Mouse (Mus musculus): ENCODE results near the gene Spast. TPM values are rescaled to one million over a fixed set of nuclear protein-coding genes. Genes with fewer than 3 reads are reported as not detected.

Spast gene
- polyA plus RNA-seq, 1 experiment, result not detected

DNA sequence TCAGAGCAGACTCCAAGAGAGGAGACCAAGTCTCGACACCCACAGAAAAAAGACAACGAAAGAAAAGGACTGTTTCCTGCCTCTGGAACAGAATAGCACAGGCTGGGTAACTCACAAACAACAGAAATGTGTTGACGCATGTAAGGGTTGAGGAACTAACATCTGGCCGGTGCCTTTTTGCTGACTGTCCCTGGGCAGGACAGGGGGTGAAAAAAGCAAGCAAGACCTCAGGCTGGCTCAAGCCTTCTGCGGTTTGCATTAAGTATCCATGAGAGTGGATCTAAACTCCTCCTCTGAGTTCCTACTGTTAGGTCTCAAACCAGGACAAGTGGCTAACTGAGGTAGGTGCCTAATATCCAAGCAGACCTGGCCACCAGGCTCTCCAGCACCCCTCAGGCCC lies 93.8 kb downstream of the Spast start:
- H3K4me1 ChIP-seq (ENCODE audit: control insufficient read depth, insufficient read depth, low read length), result 0 out of 2 replicates have a peak, but pooled peaks cover 2% of the 10 kb centered on the region
- 85% methylated on average over 5 of the region's 5 CpGs for WGBS
- H3K27ac ChIP-seq (ENCODE audit: insufficient read depth, low read depth, low read length), result no peak overlapping the region
- H3K4me3 ChIP-seq (ENCODE audit: insufficient read depth, low read depth, low read length), result no peak overlapping the region
- TF ChIP-seq CTCF (IDR thresholded peaks at IDR 0.05; ENCODE audit: insufficient read depth, low read depth, low read length) (no peak), POLR2A (IDR thresholded peaks at IDR 0.05; ENCODE audit: insufficient read depth, low read depth, low read length) (no peak)

DNA sequence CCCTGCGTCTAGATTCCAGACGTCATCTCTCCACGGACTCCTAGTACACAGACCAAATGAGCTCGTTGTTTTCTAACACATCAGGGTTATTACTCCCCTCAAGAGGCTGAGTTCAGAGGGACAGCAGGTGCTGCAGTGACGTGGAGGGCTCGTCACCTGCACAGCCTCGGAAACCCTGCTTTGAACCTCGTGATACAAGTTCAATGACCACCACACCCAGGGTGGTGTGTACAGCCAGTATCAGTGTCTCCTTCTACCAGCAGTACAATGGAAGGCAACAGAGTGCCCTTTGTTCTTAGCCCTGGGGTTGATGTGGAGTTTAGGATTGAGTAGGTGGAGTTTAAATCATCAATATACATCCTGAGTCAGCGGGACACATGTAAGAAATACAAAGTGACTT lies 99.0 kb downstream of the Spast start:
- Histone ChIP-seq H3K27ac (ENCODE audit: insufficient read depth, low read depth, low read length) (no peak overlapping the region), H3K4me1 (ENCODE audit: control insufficient read depth, insufficient read depth, low read length) (no peaks in the 10 kb centered on the region), H3K4me3 (ENCODE audit: insufficient read depth, low read depth, low read length) (no peak overlapping the region)
- TF ChIP-seq CTCF (IDR thresholded peaks at IDR 0.05; ENCODE audit: insufficient read depth, low read depth, low read length) (no peak), POLR2A (IDR thresholded peaks at IDR 0.05; ENCODE audit: insufficient read depth, low read depth, low read length) (no peak)
- 85% methylated on average over 9 of the region's 9 CpGs for WGBS

DNA sequence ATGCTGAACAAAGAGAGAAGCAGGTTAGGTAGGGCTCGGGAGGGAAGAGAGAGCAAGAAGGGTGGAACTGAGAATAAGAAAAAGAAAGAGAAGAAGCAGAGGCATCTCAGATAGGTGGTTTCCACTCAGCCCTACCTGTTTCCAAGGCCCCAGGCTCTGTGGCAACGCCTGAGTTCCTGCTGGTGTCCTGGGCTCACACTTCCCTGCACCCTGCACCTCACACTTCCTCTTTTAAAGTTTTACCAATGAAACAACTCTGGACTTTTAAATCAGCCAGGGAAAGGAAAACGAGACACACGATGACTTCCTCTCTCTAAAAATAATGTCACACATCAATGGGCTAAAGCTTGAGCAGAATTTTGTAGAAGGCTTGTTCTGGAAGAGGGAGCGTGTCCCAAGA lies 101.7 kb downstream of the Spast start:
- no peak overlapping the region for H3K27ac ChIP-seq (ENCODE audit: insufficient read depth, low read depth, low read length)
- WGBS, result 78% methylated on average over 5 of the region's 5 CpGs
- H3K4me1 ChIP-seq (ENCODE audit: control insufficient read depth, insufficient read depth, low read length), result no peaks in the 10 kb centered on the region
- no peak for TF ChIP-seq POLR2A (IDR thresholded peaks at IDR 0.05; ENCODE audit: insufficient read depth, low read depth, low read length)
- TF ChIP-seq CTCF (IDR thresholded peaks at IDR 0.05; ENCODE audit: insufficient read depth, low read depth, low read length), result no peak
- no peak overlapping the region for H3K4me3 ChIP-seq (ENCODE audit: insufficient read depth, low read depth, low read length)

Other genes starting within 250 kb of the Spast start
- gene Memo1, start 43.5 kb upstream of the Spast start, polyA plus RNA-seq (2012; ENCODE audit: insufficient read depth, insufficient read length, low replicate concordance, missing spikeins), result not detected in 2 replicates
- not detected in 2 replicates for gene Dpy30, start 15.0 kb upstream of the Spast start, polyA plus RNA-seq (2012; ENCODE audit: insufficient read depth, insufficient read length, low replicate concordance, missing spikeins)
- not detected in 2 replicates for gene Slc30a6, start 56.6 kb downstream of the Spast start, polyA plus RNA-seq (2012; ENCODE audit: insufficient read depth, insufficient read length, low replicate concordance, missing spikeins)
- not detected in 2 replicates for gene Nlrc4, start 120.2 kb downstream of the Spast start, polyA plus RNA-seq (2012; ENCODE audit: insufficient read depth, insufficient read length, low replicate concordance, missing spikeins)
- not detected in 2 replicates for gene Yipf4, start 150.5 kb downstream of the Spast start, polyA plus RNA-seq (2012; ENCODE audit: insufficient read depth, insufficient read length, low replicate concordance, missing spikeins)
- gene Birc6, start 189.3 kb downstream of the Spast start, polyA plus RNA-seq (2012; ENCODE audit: insufficient read depth, insufficient read length, low replicate concordance, missing spikeins), result 49.8 and 211 TPM in 2 replicates

Data from olfactory bulb, adult 2 months (tissue).